Mouse (Mus musculus) embryo, embryonic 10 days (tissue): Measurements from ENCODE around the gene Cd209f.
"Not testable (repeated sequence)": the region's sequence is repeated elsewhere in the genome, so short reads cannot be mapped to it uniquely, and the experiment has no call there.

Experiments
- DNase-seq: peaks from one replicate; pipeline ENCODE4 v3.0.0-alpha.2; 2015; ENCODE audit warnings: low spot score

Cd209f gene

DNA sequence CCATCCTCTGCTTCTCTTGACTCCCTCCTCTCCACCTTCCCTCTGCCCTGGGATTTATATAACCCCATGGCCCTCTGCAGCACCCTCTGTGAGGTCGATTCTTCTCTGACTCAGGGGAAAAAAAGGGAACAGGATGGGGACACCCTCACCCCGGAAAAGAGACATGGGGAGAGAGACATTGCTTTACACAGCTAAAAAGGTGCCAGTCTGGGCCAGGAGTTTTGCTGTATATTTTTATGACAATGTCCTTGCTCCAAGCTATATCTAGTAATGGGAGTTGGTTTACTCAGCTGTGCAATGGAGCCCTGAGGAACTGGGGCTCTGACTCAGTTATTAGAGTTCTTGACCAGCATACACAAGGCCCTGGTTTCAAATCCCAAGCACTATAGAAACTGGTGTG is at the start of gene Cd209f:
Gene Cd209f, minus strand, starts transcription at position 101 of the 400 bp plus-strand sequence.
- DNase-seq, result not testable (repeated sequence)

DNA sequence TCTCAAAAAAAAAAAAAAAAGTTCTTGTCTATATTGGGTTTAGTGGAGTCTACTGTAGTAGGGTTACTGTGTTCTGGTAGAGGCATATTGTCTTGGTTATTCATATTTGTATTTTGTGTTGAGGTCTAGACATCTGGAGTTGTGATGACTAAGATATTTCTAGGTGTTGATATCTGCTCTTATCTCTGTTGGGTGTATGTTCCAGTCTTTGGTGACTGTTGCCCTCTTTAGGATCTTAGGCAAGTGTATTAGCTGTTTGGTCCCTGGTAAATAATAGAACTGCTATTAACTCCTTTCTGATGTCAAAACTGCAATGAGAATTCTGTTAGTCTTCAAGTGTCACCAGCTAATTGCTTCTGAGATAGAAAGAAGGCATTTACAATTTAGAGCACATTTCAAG is 49.2 kb upstream of the Cd209f start:
- no peak for DNase-seq

DNA sequence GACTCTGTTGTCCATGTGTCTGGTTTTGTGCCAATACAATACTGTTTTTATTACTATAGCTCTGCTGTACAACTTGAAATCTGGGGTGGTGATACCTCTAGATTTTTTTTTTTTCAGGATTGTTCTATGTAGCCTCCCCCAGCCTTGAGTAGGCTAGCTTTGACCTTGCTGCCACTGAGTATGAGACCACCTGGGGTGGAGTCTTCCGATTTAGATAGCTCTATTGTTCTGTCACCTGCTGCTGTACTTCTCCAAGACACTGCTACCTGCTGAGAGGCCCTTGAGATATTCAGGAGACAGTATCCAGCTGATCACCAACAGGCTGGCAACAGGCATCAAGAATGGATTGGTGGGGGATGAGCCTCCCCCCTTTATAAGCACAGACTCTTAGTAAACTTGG is 41.6 kb upstream of the Cd209f start:
- no peak for DNase-seq

DNA sequence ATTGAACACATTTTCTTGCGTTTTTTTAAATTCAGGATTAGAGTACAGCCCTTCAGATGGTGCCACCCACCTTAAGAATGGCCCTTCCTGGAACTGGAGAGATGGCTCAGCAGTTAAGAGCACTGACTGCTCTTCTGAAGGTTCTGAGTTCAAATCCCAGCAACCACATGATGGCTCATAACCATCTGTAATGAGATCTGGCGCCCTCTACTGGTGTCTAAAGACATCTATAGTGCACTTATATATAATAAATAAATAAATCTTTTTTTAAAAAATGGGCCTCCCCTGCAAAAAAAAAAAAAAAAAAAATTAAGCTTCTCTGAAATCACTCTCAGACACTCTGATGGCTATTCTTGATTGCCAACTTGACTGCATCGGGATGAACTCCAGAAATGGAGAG is 36.1 kb upstream of the Cd209f start:
- peak; percentile 33 for DNase-seq

DNA sequence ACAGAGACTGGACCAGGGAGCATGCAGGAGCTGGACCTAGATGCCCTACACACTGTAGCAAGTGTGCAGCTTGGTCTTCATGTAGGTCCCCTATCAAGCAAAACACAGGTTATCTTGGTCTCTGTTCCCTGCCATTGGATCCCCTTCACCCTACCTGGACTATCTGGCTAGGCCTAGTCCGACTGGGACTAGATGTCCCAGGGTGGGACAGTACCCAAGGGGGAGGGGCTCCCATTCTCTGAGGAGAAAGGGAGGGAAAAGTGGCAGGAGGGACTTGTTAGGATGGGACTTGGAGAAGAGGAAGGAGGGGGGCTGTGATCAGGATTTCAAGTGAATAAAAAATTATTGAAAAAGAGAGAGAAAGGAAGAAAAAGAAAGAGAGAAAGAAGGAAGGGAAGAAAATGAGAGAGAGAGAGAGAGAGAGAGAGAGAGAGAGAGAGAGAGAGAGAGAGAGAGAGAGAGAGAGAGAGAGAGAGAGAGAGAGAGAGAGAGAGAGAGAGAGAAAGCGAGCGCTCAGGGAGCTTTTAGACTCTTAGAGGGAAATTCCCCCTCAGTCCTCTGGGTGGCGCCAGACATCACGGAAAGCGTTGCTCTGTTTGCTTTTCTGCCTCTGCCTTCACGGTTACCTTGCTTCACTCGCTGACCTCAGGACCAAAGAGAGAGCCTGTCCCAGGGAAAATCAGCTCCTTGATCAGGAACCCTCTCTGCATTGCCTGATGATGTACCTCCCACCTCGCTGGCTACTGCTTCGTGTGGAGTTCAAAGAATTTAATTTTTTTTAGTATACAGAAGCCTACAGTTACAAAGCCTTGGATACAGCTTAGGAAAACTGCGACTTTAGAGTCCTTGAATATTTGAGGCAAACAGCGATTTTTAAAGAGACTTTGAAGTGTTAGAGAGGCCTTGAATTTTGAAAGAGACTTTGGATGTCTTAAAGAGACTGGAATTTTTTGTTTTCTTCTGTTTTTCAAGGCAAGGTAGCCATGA is 34.3 kb upstream of the Cd209f start:
- DNase-seq, result peak; percentile 89

DNA sequence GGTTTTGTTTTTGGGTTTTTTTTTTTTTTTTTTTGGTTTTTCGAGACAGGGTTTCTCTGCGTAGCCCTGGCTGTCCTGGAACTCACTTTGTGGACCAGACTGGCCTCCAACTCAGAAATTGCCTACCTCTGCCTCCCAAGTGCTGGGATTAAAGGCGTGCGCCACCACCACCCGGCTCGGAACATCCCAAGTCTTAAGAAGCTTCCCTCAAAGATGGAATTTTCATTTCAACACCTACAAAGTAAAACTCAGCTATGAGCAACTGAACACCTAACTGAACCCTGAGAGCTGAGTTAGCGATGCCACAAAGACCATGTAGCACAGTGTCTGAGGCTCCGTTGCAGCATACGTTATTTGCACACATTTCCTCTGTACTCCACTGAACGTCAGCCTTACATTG is 28.2 kb upstream of the Cd209f start, which contains the start of gene Cd209g:
Gene Cd209g, plus strand, starts transcription at position 301 of the 400 bp plus-strand sequence.
- no peak for DNase-seq

DNA sequence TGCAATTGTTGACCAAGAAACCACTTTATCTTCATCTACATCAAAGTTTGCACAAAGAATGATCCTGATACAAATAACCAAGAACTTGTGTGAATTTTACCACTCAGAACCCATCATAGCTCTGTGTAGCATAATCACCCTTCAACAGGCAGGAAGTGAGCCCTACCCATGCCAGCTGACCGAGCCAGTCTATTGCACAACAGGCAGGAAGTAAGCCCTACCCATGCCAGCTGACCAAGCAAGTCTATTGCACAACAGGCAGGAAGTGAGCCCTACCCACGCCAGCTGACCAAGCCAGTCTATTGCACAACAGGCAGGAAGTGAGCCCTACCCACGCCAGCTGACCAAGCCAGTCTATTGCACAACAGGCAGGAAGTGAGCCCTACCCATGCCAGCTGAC is 17.1 kb downstream of the Cd209f start:
- not testable (repeated sequence) for DNase-seq

DNA sequence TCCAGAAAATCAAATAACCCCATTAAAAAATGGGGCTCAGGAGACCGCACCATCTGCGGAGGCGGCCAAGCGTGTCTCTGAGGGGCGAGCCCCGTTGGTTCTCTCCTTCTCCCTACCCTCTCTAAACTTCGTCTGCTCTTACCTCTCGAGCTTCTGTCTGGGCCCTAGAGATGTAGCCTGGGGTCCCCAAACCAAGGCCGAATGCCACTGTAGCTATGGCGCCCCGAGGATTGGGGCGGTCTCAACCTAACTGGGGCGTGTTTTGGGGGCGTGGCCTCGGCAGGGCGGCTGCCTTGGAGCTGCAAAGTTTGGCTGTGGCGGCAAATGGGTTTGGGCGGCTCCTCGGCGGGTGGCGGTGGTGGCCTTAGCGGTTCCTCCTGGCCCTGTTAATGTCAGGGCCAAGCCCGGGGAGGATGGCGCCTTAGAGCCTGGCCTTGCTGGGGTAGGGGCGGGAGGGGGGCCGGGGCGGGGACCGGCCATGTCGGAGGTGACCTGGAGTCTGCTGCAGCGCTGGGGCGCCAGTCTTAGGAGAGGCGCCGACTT is 18.4 kb downstream of the Cd209f start:
- DNase-seq, result peak; percentile 15
